Mouse (Mus musculus): Measurements from ENCODE around the gene Gulp1.

DNA sequence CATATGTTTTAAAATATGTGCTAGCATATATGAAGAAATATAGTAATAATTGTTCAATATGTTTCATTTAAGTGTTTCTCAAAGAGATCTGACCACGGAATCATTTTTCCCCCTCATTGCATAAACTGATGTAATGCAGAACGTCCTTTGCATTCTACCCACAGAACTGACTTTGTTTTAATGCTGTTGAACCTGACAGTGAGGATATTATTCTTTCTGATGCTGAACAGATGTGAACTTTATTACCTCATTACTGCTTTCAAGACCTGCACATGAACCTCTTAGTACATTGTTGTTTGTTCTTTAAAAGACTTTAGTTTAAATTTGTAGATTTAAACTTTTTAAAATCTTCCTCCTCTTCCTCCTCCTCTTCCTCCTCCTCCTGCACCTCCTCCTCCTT is 67.4 kb downstream of the Gulp1 start:
- no peak for TF ChIP-seq CTCF (IDR thresholded peaks at IDR 0.05; ENCODE audit: control insufficient read depth, insufficient read depth, insufficient replicate concordance, low read depth, low read length)
- no peak for TF ChIP-seq POLR2A (IDR thresholded peaks at IDR 0.05; ENCODE audit: control insufficient read depth, low read depth, low read length)
